Mouse (Mus musculus) liver, postnatal 0 days (tissue): ENCODE data around the gene Bad.

Experiments
- CTCF ChIP-seq: sonication (generic); IDR thresholded peaks from 2 replicates; pipeline ENCODE4 v1.5.1; 2016; ENCODE audit warnings: antibody characterized with exemption, low read depth
- EP300 ChIP-seq: IDR thresholded peaks from 2 replicates; pipeline ENCODE4 v1.6.1; 2016; ENCODE audit warnings: antibody characterized with exemption, low read depth, mild to moderate bottlenecking

DNA sequence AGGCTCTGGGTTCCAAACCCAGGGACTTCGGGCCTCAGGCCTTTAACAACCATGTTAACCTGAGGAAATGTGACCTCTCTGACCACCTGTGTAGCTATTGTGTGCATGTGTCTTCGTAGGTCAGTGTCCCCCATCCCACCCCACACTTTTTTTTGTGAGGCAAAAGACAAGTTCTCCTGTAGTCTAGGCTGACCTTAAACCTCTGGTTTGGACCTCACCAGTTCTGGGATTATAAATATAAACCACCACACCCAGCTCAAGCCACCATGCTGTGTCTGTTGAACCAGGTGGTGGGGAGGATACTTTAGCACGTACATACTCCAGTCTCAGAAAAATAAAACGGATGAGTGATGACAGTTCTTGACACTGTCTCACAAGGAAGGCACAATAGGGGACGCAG lies 8.3 kb downstream of the Bad start:
- no peak for TF ChIP-seq CTCF
- TF ChIP-seq EP300 = no peak
